Mouse (Mus musculus) erythroblast, embryonic 14.5 days (primary cell): ENCODE measurements around the gene Rabep1.

Source experiments
- GATA1 ChIP-seq: IDR thresholded peaks from 2 replicates; pipeline ENCODE4 v1.6.1; 2012; ENCODE audit warnings: low read length, inconsistent platforms, mixed read lengths
- TAL1 ChIP-seq: IDR thresholded peaks from 3 replicates; pipeline ENCODE4 v1.6.1; 2012; ENCODE audit warnings: low read length, inconsistent platforms, mixed read lengths

DNA sequence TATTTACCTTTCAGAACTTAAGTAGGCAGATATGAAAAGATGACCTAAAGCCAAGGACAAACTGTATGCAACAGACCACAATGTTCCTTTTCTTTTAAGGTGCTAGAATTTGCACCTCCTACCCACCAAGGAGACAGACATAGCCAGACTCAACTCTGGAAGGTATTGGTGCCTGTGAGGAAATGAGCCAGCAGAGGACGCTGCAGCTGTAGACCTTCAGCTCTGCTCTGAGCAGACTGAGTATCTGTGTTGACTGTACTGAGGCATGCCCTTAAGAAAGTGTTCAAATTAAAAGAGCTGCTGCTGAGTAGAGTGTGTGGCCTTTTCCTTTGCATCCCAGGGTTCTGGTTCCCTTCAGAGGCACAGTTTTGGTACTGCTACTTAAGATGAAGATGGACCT, 98.0 kb downstream of the Rabep1 start:
- TF ChIP-seq GATA1, result no peak
- no peak for TF ChIP-seq TAL1
